Mouse (Mus musculus) adrenal gland, adult 2 months (tissue): Measurements from ENCODE around the gene Nme3. TPM values are rescaled to one million over a fixed set of nuclear protein-coding genes. Genes with fewer than 3 reads are reported as not detected.
"Not testable (repeated sequence)": the region's sequence is repeated elsewhere in the genome, so short reads cannot be mapped to it uniquely, and the experiment has no call there.

Source experiments
- DNase-seq: peaks from one replicate; pipeline ENCODE4 v3.0.0; 2021
- polyA plus RNA-seq: library from polyadenylated mRNA; depleted of rRNA; stranded (reverse); fragments of >200 nt; gene quantifications from 2 replicates; pipeline ENCODE4 v1.2.3, GENCODE M21; 2012; rRNA removed
- total RNA-seq, 2 experiments: library from RNA; stranded (reverse); gene quantifications; 2 replicates each; pipeline ENCODE4 v1.2.3; 2021

Gene Nme3
- total and polyA plus RNA-seq, 3 experiments: 70.1 to 116 (median 73.7) TPM

DNA sequence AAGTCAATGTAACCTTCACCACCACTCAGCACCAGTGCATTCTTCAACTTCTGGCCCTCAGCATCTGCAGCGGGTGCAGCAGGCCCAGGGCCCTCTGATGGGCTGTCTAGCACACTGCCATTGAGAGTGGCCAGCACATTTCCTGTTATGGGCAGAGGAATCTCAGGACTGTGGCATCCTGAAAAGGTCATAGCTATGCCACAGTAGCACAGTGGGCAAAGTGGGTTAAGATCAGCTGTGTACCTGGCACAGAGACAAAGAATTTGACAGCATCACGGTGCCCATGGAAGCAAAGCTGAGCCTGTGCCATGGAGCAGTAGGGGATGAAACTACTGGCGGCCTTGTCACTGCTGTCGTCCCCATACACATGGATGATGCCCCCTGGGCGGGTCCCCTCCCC, 2.9 kb downstream of the Nme3 start:
- no peak for DNase-seq

DNA sequence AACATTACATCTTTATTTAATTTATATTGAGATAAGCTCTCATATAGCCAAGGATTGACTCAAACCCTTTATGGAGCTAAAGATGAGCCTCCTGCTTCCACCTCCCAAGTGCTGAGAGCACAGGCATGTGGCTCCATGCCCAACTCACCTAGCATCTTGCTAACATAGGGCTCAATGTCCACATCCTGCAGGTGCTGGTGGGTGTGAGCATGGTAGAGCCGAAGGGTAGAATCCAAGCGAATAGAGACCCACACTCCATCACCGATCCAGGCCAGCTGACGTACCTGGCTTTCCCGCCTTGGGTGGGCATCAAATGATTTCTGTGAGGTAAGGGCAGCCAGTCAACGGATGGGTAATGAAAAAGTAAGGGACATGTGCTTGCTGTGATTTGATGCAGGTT, 3.7 kb downstream of the Nme3 start:
- DNase-seq: no peak

DNA sequence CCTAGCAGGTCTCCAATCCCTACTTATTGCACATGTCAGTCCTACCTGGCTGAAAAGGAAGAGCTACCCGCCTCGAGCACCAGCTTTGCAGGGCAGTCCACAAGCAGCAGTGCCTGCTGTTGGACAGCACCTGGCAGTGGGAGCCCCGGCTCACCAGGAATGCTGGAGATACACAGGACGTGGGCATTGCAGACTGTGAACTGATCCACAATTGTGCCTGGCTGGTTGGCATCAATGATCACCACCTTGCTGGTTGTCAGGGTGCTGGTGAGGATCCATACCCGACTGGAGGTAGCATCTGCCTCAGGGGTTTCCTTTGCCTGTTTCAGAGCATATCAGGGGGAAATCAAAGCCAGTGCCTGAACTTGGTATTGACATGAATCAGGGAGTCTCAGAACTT, 5.8 kb downstream of the Nme3 start:
- no peak for DNase-seq

DNA sequence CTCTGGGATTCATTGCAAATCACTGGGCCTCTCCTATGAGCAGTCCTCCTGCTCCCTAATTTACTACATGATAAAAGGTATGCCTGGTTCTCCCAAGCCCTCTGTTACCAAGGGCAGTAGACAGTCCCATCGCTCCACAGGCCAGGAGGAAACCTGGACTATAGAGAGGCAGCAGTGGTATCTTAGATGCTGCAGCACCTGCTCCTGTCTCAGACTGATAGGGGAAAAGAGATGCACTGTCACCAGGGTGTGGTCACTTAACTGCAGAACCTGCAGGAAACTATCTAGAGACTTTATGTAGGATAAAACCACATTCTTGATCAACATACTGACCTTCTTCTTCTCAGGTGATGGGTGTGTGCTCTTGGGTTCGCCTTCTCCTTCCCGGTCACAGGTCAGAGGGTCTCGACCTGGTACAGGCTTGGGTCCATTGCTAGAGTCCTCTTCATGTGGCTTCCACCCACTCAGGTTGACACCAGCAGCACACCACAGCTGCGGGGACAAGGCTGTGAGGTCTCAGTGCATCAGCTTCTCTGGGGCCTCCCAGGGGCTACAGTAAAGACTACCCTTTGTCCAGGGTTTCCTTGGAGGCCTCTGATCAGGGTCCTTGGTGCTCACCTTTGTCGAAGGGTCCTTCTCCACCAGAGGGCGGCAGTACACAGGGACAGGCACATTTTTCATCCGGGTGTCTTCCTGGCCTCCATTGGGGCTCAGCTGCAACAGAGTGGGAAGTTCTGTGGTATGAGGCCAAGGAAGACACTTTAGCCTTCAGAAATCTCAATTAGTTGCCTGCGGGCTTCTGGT, 6.6 kb downstream of the Nme3 start:
- no peak for DNase-seq

DNA sequence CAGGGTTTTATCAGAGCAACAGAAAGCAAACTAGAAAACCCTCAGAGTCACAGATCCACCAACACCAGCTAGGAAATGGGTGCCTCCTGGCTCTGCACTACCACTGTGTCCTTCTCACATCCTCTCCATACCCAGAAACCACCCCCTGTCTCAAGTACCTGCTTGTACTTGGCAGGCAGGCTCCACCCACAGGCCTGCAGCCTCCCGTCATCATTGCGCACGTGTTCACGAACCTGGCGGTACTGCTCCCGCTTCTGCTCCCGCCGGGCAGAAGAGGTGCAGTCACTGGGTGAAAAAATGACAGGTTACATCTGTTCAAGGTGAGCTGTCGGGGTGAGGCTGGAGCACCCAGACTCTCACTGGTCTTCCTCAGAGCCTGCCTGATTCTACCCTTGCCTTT, 7.5 kb downstream of the Nme3 start:
- no peak for DNase-seq

DNA sequence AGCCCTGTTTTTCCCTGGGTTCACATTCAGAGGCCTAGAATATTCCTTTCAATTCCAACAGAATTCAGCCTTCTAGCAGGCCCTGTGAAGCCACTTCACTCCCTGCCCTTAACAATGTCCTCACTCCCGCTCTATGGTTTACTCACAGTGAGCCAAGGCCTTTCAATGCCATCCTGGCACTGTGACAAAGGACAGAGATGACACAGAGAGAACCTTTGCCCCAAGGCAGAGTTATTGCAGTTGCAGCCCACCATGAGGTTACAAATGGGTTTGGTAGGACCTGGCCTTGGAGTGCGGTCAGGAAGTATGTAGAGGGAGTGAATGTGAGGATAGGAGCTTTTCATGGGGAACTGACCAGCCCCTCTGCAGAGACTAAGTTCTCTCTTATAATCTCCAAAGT, 11.3 kb downstream of the Nme3 start:
- DNase-seq: peak; percentile 92

DNA sequence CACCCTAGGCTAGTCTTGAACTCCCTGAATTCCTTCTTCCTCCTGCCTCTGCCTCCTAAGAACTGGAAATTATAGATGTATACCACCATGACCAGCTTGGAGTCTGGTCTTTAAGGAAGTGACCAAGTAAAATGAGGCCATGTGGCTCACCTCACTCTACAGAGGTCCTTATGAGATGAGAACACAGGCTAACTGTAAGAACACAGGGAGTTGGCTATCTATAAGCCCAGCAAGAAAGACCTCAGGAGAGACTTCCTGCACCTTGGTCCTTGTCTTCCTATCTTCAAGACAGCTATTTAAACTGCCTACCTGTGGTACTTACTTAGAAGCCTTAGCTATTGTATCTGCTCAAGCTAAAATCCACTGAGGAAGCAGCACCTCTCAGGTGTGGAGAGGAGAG, 17.7 kb downstream of the Nme3 start:
- DNase-seq: no peak

DNA sequence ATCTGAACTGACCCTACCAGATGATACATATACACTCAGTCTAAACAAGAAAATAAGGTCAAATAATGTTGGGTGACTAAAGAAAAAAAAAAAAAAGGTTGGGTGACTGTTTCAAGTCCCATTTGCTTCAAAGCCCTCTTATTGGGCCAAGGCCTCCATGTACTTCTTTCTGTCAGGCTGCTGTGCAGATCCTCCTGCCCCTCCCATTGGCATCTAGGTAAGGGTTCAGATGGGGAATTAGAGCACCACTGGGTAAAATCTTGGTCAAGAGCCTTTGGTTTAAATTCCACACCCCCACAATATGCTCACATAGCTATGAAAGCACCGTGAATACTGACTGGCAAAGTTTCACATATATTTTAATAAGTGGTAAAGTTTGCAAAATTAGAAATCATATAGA, 26.9 kb downstream of the Nme3 start:
- no peak for DNase-seq

DNA sequence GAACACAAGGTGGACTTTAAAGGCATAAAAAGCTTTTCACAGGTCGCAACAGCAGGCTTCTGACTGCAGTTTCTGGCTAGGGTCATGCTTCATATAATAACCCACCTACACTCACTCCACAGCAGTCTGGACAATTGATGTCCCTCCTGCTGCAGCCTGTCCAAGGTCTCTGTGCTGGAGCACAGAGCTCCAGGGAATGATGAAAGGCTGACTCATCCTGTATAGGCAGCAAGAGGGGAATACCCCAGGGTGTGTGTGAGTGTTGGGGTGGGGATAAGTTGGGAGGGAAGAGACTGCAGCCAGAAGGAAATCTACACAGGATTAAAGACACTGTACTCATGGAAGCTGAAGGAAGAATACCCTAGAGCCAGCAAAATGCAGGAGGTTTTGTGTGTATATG, 33.2 kb downstream of the Nme3 start:
- DNase-seq: peak; percentile 85

DNA sequence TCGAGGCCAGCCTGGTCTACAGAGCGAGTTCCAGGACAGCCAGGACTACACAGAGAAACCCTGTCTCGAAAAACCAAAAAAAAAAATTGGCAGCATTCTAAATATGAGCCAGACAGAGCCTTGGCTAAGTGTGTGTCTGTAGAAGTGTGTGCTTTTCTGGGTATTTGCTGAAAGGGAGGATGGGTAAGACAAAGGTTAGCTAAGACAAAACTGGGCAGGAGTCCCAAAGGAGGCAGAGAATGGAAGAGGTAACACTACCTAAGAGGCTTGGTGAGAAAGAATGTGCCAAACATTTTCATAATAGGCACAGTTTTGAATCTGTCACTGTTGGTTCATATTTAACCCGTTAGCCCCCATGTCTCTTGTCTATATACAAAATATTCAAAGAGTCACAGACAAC, 36.1 kb downstream of the Nme3 start:
- DNase-seq: no peak

DNA sequence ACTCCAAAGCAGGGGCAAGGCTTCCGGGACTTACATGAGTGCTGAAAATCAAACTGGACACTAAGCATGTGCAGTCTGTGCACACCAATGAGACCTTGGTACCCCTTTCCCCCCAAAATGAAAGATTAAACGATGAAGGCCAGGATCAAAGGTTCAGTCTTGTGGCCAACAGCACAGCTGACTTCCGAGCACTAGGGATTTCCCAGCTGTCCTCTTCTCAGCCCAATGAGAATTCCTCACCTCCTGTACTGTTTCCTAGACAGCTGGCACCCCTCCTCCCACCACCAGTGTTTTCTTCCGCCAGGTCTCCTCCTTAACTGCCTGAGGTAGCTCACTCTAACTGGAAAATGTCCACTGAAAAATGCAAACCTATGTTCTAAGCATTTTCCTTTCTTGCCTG, 36.9 kb downstream of the Nme3 start:
- no peak for DNase-seq

DNA sequence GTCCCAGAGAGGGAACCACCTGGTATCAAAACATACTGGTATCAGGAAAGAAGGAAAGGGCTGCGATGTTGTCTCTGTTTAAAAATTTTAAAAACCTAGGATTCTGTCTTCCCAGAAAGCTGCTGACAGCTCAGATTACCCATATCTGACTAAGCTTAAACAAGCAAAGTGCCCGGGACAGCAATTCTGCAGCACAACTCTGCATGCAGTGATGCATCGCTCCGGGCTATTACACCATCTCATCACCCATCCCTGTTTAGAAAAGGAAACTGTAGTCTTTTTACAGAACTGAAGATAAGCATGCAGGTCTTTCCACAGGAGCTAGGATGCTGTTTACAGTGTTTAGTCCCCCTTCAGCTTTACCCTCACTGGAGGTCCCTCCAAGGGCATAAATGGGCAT, 38.6 kb downstream of the Nme3 start:
- DNase-seq: peak; percentile 45

DNA sequence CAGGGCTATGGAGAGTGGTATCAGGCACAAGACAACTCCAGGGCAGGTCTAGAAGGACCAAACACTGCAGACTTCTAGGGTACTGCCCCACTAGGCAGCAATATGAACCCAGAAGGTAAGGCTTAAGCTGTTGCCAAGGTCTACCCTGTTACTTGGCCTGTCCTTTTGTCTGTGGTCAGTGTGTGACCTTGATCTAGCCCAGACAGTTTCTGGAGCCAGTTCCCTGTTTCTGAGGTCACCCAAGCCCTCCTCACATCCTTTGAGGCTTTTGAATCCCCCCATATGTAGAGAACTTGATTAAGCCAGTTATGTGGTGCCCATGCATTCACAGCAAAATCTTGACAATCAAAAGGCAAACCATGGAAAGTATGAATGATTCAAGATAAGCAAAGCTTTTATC, 39.4 kb downstream of the Nme3 start:
- peak; percentile 44 for DNase-seq

DNA sequence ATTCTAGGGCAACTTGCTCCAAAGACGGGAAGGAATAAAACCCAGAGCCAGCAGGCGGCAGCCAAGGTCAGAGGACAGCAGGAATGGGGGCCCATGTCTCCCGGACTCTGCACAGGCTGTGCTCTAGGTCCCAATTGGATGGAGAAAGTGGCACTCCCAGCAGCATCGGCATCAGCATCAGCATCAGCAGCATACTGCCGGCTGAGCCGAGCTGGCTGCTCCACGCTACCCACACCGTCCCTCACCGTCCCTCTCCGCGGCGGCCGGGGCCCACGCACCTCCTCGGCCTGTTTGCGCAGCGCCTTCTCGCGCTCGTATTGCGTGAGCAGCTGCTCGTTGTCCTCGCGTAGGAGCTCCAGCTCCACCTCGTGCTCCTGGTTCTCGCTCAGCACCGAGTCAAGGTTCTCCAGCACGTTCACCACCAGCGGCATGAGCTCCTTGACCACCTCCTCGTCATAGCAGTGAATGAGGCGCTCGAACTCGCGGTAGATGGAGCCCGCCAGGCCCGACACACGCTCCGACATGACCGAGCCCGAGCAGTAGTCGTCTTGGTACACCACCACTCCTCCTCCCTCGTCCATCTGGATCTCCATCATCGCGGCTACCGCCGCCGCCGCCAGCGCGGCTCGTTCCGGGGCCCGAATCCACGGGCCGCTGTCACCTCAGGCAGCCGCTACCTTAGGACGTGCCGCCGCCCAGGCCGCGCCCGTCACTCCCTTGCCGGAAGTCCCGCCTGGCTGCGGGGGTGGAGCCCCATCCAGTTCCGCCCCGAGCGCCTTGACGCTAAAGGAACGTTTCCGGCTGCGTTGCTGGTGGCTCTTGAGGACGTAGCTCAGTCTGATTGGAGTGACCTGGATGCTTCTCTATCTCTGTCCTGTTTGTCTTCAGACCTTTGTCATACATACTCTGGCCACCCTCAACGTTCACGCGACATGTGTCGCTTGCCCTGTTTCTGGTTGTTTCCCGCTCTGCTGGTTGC, 40.2 kb downstream of the Nme3 start, which contains the start of gene Mapk8ip3:
TSS of gene Mapk8ip3 (minus strand) at position 719 of the 979 bp plus-strand sequence.
- DNase-seq: peak; percentile 98

DNA sequence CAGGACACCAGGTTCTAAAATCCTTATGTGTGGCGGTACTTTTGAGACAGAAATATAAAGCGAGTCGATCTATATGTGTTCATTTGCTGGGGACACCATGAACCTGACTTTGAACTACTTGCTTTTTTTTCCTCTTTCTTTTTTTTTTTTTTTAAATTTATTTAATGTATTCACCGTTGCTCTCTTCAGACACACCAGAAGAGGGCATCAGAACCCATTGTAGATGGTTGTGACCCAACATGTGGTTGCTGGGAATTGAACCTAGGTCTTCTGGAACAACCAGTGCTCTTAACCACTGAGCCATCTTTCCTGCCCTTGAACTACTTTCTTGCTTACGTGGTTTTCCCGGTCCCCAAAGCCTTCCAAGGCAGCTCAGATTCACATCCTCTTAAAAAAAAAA, 41.0 kb downstream of the Nme3 start:
- DNase-seq: no peak

DNA sequence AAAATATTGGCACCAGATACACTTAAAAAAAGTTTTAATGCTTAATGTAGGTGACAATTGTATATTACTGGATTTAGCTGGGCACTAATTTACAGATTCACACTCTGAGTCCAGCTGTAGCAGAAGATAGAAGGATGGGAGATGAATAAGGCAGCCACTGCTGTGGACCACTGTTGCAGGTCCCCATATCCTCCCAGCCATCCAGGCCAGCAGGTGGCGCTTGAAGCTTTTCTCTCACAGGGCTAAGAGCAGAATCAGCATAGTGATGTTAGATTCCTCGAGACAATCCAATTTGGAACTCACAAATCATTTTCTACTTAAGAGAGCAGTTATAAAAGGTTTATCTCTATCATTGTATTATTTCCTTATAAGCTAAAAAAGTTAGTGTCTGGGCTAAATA, 46.2 kb downstream of the Nme3 start:
- DNase-seq: peak; percentile 38

DNA sequence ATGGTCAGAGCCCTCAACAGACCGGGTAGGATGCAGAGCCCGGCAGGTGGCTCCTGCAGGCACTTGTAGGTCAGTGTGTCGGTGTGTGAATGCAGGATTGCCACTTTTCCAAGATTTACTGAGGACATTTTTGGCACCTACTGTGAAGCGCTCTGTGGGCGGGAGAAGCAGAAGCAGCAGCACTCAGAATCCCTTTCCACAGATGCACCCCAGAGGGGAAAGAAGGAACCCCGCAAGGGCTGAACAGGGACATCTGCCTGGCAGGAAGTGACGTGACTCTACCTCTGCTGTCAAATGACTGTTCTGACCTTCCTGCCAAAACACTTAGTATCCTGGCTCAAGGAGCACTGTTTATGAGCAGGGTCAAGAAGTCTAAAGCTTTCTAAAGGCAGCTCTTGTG, 46.7 kb downstream of the Nme3 start:
- no peak for DNase-seq

DNA sequence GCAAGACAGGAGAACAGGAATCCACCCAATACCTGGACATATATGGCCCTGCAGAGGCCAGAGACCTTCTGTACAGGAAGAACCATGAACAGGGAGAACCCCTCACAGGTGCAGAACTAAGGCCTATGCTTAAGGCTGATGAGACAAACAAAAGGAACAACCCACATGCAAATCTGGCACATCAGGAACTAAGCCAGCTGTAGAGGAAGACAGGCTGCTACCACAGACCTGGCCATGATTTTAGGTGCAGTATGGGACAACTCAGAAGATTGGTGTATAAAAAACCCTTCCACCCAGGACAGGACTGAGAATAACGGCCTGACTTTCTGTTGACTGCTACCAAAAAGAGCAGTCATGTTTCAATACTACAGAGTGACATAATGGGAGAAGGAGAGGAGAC, 47.3 kb downstream of the Nme3 start:
- not testable (repeated sequence) for DNase-seq

Other genes starting within 250 kb of the Nme3 start
- 10 to 100 TPM; 51.8 to 76.0 TPM for gene Slc9a3r2, start 246.2 kb upstream of the Nme3 start, total RNA-seq
- 120 and 150 TPM in 2 replicates for gene Slc9a3r2, start 246.2 kb upstream of the Nme3 start, polyA plus RNA-seq
- not detected for gene Npw, start 238.0 kb upstream of the Nme3 start, total RNA-seq
- 0.60 and 2.4 TPM in 2 replicates for gene Npw, start 238.0 kb upstream of the Nme3 start, polyA plus RNA-seq
- 10 to 100 TPM; 40.8 to 51.3 TPM for gene Zfp598, start 226.8 kb upstream of the Nme3 start, total RNA-seq
- gene Zfp598, start 226.8 kb upstream of the Nme3 start, polyA plus RNA-seq: 86.0 and 99.0 TPM in 2 replicates
- 1 to 10 TPM; 2.0 to 2.4 TPM for gene Syngr3, start 206.5 kb upstream of the Nme3 start, total RNA-seq
- 2.1 and 5.3 TPM in 2 replicates for gene Syngr3, start 206.5 kb upstream of the Nme3 start, polyA plus RNA-seq
- gene Gfer, start 200.3 kb upstream of the Nme3 start, total RNA-seq: 10 to 100 TPM; 37.7 to 41.6 TPM
- gene Gfer, start 200.3 kb upstream of the Nme3 start, polyA plus RNA-seq: 40.7 and 43.1 TPM in 2 replicates
- 1 to 10 TPM; 2.8 to 6.4 TPM for gene Noxo1, start 200.3 kb upstream of the Nme3 start, total RNA-seq
- 4.9 and 9.4 TPM in 2 replicates for gene Noxo1, start 200.3 kb upstream of the Nme3 start, polyA plus RNA-seq
- gene Tbl3, start 188.8 kb upstream of the Nme3 start, total RNA-seq: 10 to 100 TPM; 27.9 to 41.1 TPM
- gene Tbl3, start 188.8 kb upstream of the Nme3 start, polyA plus RNA-seq: 49.0 and 63.2 TPM in 2 replicates
- not detected for gene Rnf151, start 178.4 kb upstream of the Nme3 start, total RNA-seq
- 0.25 and 0.61 TPM in 2 replicates for gene Rnf151, start 178.4 kb upstream of the Nme3 start, polyA plus RNA-seq
- gene Rps2, start 178.4 kb upstream of the Nme3 start, total RNA-seq: 100 to 1,000 TPM; 718 to 903 TPM
- 2,302 and 2,907 TPM in 2 replicates for gene Rps2, start 178.4 kb upstream of the Nme3 start, polyA plus RNA-seq
- 100 to 1,000 TPM; 242 to 306 TPM for gene Ndufb10, start 172.0 kb upstream of the Nme3 start, total RNA-seq
- 277 and 298 TPM in 2 replicates for gene Ndufb10, start 172.0 kb upstream of the Nme3 start, polyA plus RNA-seq
- gene Rpl3l, start 168.7 kb upstream of the Nme3 start, total RNA-seq: under 1 TPM in 1 of 2 experiments, not detected in 1; 0.28 TPM
- 0.17 TPM in 1 of 2 replicates, not detected in the other for gene Rpl3l, start 168.7 kb upstream of the Nme3 start, polyA plus RNA-seq
- gene Msrb1, start 159.9 kb upstream of the Nme3 start, total RNA-seq: 100 to 1,000 TPM in 1 of 2 experiments, 10 to 100 TPM in 1; 95.7 to 101 TPM
- gene Msrb1, start 159.9 kb upstream of the Nme3 start, polyA plus RNA-seq: 108 and 118 TPM in 2 replicates
- 1 to 10 TPM; 1.8 to 1.9 TPM for gene Hs3st6, start 143.5 kb upstream of the Nme3 start, total RNA-seq
- 7.5 TPM in 2 replicates for gene Hs3st6, start 143.5 kb upstream of the Nme3 start, polyA plus RNA-seq
- 1 to 10 TPM in 1 of 2 experiments, under 1 TPM in 1; 0.86 to 1.5 TPM for gene Meiob, start 92.2 kb upstream of the Nme3 start, total RNA-seq
- not detected in 2 replicates for gene Meiob, start 92.2 kb upstream of the Nme3 start, polyA plus RNA-seq
- gene Hagh, start 56.4 kb upstream of the Nme3 start, total RNA-seq: 100 to 1,000 TPM; 102 to 123 TPM
- 115 and 137 TPM in 2 replicates for gene Hagh, start 56.4 kb upstream of the Nme3 start, polyA plus RNA-seq
- gene Fahd1, start 46.1 kb upstream of the Nme3 start, total RNA-seq: 10 to 100 TPM; 25.4 to 43.4 TPM
- gene Fahd1, start 46.1 kb upstream of the Nme3 start, polyA plus RNA-seq: 11.7 and 16.6 TPM in 2 replicates
- 1 to 10 TPM; 5.5 to 6.7 TPM for gene Igfals, start 30.5 kb upstream of the Nme3 start, total RNA-seq
- 11.2 and 18.5 TPM in 2 replicates for gene Igfals, start 30.5 kb upstream of the Nme3 start, polyA plus RNA-seq
- 10 to 100 TPM; 53.1 to 56.6 TPM for gene Nubp2, start 10.2 kb upstream of the Nme3 start, total RNA-seq
- gene Nubp2, start 10.2 kb upstream of the Nme3 start, polyA plus RNA-seq: 38.5 and 55.9 TPM in 2 replicates
- 10 to 100 TPM; 30.8 to 33.1 TPM for gene Spsb3, start 9.9 kb upstream of the Nme3 start, total RNA-seq
- gene Spsb3, start 9.9 kb upstream of the Nme3 start, polyA plus RNA-seq: 144 and 179 TPM in 2 replicates
- 10 to 100 TPM; 39.9 to 48.0 TPM for gene Eme2, start 1.4 kb upstream of the Nme3 start, total RNA-seq
- gene Eme2, start 1.4 kb upstream of the Nme3 start, polyA plus RNA-seq: 58.3 and 58.4 TPM in 2 replicates
- 100 to 1,000 TPM; 130 to 150 TPM for gene Mrps34, start 1.4 kb upstream of the Nme3 start, total RNA-seq
- 547 and 570 TPM in 2 replicates for gene Mrps34, start 1.4 kb upstream of the Nme3 start, polyA plus RNA-seq
- 100 to 1,000 TPM in 1 of 2 experiments, 10 to 100 TPM in 1; 86.6 to 129 TPM for gene Mapk8ip3, start 40.5 kb downstream of the Nme3 start, total RNA-seq
- gene Mapk8ip3, start 40.5 kb downstream of the Nme3 start, polyA plus RNA-seq: 205 and 241 TPM in 2 replicates
- 10 to 100 TPM; 26.7 to 39.1 TPM for gene Jpt2, start 64.2 kb downstream of the Nme3 start, total RNA-seq
- gene Jpt2, start 64.2 kb downstream of the Nme3 start, polyA plus RNA-seq: 2.3 and 4.6 TPM in 2 replicates
- 10 to 100 TPM; 17.8 to 18.2 TPM for gene Cramp1l, start 119.3 kb downstream of the Nme3 start, total RNA-seq
- gene Cramp1l, start 119.3 kb downstream of the Nme3 start, polyA plus RNA-seq: 15.4 and 16.7 TPM in 2 replicates
- 10 to 100 TPM; 27.8 to 28.0 TPM for gene Ift140, start 119.6 kb downstream of the Nme3 start, total RNA-seq
- gene Ift140, start 119.6 kb downstream of the Nme3 start, polyA plus RNA-seq: 20.9 and 21.8 TPM in 2 replicates
- gene Tmem204, start 187.1 kb downstream of the Nme3 start, total RNA-seq: 10 to 100 TPM; 32.2 to 44.8 TPM
- gene Tmem204, start 187.1 kb downstream of the Nme3 start, polyA plus RNA-seq: 59.2 and 64.1 TPM in 2 replicates
- gene Telo2, start 219.5 kb downstream of the Nme3 start, total RNA-seq: 10 to 100 TPM; 16.4 to 24.5 TPM
- 15.5 and 15.7 TPM in 2 replicates for gene Telo2, start 219.5 kb downstream of the Nme3 start, polyA plus RNA-seq
- not detected for gene Ptx4, start 224.3 kb downstream of the Nme3 start, total RNA-seq
- gene Ptx4, start 224.3 kb downstream of the Nme3 start, polyA plus RNA-seq: not detected in 2 replicates
- 10 to 100 TPM; 38.3 to 48.6 TPM for gene Clcn7, start 236.9 kb downstream of the Nme3 start, total RNA-seq
- 33.9 and 37.4 TPM in 2 replicates for gene Clcn7, start 236.9 kb downstream of the Nme3 start, polyA plus RNA-seq